Mouse (Mus musculus) cerebellum, postnatal 25 days (tissue): ENCODE measurements around the gene Hnrnpa3.

Experiments
- DNase-seq, 2 experiments: peaks; one replicate each; pipeline ENCODE4 v3.0.0; 2021; ENCODE audit warnings: mixed read lengths in 2 of 2

Hnrnpa3 gene

DNA sequence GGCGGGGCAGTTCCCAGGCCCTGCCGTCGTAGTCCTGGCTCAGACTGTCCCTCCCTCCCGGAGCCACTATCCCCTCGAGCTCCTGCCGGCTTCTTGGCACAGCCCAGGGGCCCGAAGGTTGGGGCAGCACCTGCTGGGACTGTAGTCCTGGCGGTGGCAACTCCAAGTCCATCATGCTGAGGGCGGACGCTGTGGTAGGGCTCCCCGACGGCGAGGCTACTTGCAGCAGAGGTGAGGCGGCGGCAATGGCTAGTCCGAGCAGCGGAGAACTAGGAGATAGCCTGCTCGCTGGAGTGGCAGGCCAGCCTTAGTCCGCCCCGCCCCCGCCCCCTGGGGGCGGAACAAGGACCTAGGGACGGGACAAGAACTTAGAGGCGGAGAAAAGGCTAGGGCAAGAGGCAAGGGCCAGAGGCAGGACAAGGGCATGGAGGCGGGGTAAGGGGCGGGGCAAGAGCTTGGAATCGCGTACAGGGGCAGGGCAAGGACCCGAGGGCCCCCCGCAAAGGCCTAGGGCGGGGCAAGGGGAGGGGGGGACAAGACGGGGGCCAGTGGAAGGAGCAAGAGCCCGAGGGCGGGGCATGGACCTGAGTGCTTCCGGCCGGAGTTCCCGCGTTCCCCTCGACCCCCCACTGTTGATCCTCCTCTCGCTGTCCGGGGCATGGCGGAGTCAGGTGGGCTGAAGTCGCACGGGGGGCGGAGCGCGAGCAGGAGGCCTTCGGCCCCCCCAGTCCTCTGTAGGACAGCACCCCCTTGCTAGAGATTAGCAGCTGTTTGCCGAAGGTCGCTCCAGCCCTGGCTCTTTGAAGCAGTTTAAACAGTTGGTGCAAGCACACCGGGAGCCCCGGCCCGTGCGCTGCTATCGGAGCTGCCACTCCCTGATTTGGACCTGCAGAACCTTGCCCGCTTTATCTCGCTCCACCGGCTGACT, 45.4 kb downstream of the Hnrnpa3 start, which contains the start of gene Nfe2l2:
Gene Nfe2l2, minus strand, starts transcription at position 408 of the 928 bp plus-strand sequence.
- peak; percentile 52 to 76 for DNase-seq

DNA sequence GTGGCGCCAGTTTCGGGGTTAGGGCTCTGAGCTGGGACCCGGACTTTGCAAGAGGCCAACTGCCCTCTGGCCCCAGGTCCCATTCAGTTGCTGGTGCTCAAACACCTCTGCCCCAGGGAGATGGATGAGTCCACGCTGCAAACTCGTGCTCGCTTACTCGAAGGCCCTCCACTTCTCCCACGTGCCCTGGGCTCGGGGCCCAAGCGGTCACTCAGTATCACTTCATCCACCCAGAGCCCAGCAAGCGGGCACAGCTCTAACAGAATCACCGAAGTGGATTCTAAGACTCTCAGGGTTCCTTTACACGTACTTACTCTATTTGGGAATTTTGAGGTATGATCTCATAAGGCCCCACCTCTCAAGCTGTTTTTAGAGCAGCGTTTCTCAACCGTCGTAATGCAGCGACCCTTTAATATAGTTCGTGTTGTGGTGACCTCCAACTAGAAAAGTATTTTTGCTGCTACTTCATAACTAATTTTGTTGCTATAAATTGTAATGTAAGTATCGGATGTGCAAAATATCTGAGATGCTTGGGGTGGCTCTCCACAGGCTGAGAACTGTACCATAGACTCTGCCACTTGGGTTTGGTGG, 46.2 kb downstream of the Hnrnpa3 start:
- DNase-seq, result no peak

DNA sequence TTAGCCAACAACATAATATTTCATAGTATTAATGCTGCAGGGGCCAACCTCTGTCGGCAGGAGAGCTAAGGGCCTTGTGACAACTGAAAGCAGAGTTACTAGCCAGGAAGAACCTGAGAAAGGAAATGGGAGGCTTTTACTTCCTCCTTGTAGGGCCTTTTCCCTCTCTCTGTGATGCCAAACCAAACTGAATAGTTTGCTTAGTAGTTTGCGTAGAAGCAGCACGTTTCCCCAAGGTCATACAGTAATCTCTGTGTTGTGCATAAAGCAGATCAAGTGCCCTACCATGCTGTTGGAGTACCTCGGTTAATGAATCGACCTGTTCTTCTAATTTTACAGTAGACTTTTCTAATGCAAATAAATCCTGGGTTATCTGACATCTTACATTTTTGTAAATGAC, 47.4 kb downstream of the Hnrnpa3 start:
- no peak for DNase-seq

DNA sequence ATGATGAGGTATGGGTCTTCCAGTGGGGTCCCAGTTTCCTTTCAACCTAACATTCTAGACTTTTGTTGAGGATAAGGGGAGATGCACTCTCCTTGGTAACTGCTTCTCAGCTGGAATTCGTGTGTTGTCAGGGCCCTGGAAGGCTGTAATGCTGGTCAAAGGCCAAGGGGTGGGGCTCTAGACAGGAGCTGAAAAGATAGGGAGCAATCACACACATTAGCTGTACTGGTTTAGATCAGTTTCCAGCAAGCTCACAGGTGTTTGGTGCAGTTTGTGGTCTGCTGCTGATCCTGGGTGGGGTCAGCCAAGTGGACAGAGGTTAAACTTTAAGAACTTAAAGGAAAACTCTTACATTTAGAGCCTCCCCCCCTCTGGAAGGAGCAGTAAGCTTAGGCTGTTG, 48.4 kb downstream of the Hnrnpa3 start:
- no peak for DNase-seq

DNA sequence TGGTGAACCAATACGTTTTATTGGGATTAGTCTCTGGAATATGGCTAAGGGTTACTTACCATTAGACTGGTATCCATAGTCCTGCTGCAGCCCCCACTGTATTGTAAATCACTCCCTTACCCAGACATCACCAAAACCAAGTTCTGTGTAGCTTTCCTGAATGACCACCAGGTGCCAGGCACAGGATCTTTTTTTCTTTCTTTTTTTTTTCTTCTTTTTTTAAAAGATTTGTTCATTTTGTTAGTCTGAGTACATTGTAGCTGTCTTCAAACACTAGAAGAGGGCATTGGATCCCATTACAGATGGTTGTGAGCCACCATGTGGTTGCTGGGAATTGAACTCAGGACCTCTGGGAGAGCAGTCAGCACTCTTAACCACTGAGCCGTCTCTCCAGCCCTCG, 54.0 kb downstream of the Hnrnpa3 start:
- DNase-seq, result no peak

DNA sequence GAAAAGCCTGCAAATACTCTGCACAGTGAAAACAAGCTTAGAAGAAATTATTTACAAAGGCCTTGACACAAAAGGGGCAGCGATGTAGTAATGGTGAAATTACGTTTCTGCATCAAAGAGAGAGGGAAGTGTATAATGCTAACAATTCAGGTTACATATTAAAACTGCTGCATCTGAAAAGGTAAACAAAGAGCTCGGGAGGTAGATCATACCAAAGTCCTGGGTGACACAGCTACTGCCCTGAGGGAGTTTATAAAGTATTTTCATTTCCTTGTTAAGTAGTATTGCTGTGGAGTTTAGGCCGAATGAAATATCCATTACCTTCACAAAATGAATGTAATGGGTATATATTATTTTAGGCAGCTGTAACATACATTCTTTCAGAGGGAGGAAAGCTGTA, 55.7 kb downstream of the Hnrnpa3 start:
- DNase-seq, result no peak

DNA sequence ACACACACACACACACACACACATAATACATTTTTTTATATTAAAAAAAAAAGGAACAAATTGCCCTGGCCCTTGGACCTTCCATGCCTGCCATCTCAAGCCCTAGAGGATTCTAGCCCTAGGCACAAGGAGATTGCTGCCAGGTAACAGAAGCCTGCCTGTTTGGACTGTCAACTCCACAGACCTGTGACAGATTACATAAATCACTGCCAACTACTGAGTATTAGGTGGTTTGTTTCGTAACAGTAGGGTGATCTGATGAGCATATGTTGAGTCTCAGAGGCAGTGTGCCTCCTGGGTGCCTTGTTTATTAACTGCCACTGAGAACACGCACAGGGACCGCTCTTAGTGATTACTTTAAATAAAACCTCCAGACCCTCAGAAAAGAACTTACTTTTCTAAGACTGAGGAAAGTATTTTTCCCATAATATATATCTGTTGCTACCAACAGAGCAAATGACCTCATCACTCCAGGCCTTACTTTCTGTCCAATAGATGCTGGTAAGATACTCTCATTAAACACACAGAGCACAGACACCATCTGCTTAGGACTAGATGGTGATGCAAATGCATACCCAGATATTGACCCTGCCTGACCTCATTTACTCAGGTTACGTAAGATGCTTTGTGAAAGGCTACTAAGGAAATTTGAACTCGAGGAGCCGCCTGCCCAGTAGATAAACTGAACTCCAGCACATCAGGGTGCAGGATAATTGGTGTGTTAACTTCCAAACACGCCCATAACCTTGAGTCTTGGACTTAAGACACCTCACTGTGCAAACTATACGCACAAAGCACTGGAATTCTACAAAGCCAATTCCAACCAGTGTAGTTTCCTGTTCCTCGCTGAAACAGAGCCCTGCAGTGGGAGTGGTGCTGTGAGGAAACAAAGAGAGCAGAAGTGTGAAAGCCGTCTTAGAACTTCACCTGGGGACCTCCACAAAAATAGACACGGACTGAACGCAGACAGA, 57.3 kb downstream of the Hnrnpa3 start:
- DNase-seq, result peak; percentile 43 to 62
